Mouse (Mus musculus) megakaryocyte, embryonic 14.5 days (primary cell): ENCODE data around the gene Psmd8. TPM values are rescaled to one million over a fixed set of nuclear protein-coding genes. Genes with fewer than 3 reads are reported as not detected.
A peak's percentile ranks its signal among the peaks of the same experiment; 100 is the strongest.
"Not testable (repeated sequence)": the region's sequence is repeated elsewhere in the genome, so short reads cannot be mapped to it uniquely, and the experiment has no call there.

Experiments
- H3K27me3 ChIP-seq: replicated peaks from 2 replicates; pipeline ENCODE3; 2012; ENCODE audit warnings: inconsistent platforms
- H3K36me3 ChIP-seq: replicated peaks from 2 replicates; pipeline ENCODE3; 2012; ENCODE audit warnings: low read length, inconsistent platforms, mixed read lengths
- H3K4me1 ChIP-seq: 2 replicates; pipeline ENCODE4 v1.6.1; 2012; ENCODE audit warnings: inconsistent platforms
- H3K4me3 ChIP-seq: replicated peaks from 2 replicates; pipeline ENCODE3; 2012; ENCODE audit warnings: moderate library complexity, mild to moderate bottlenecking, inconsistent platforms
- H3K9me3 ChIP-seq: 2 replicates; pipeline ENCODE4 v1.6.1; 2012; ENCODE audit warnings: inconsistent platforms
- FLI1 ChIP-seq: IDR thresholded peaks from 2 replicates; pipeline ENCODE4 v1.6.1; 2012; ENCODE audit warnings: low read length, inconsistent platforms, mixed read lengths
- GATA1 ChIP-seq: IDR thresholded peaks from 3 replicates; pipeline ENCODE4 v1.6.1; 2012; ENCODE audit warnings: mixed read lengths, low read length, inconsistent platforms, borderline replicate concordance
- polyA plus RNA-seq: library from polyadenylated mRNA; stranded (reverse); fragments of >175 nt; gene quantifications from 2 replicates; pipeline ENCODE4 v1.2.3, GENCODE M21; 2012; ENCODE audit warnings: low replicate concordance; ENCODE audit not compliant: insufficient read depth

Psmd8 gene
- polyA plus RNA-seq = 131 and 177 TPM in 2 replicates

DNA sequence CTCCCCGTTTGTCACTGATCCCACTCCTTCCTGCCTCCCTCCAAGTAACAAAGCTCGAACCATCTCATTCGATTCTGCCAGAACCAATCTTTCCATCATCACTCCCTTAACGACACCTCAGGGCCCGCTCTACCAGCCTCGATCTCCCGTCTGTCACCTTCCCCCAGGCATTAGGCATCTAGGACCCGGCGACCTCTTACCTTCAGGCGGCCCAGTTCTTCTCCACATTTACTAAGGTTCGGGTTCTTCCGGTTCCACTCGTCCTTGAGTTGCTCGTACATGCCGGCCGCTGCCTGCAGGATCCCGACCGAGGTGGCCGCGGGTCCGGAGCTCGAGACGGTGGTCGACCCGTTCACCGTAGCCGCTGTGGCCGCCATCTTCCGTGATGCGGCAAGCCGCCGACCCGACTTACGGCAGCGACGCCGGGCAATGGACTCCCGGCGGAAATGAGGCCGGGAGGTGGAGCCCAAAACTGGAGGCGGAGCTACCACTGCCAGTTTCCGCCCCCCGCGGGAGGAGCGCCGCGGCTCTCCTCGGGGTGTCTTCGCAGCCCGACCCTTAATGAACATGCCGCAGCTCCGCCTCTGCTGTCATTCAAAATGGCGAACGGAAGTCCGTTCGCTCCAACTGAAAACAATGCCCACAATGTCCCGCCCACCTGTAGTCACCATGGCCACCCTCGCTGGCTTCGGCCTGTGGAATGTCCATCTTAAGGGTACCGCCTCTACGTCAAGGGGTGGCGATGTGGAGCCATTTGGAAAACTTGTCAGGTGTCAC lies at the start of gene Psmd8:
Gene Psmd8 (minus strand): TSS at position 625 of the 777 bp plus-strand sequence.
- H3K27me3 ChIP-seq = no peaks in the 10 kb centered on the region
- peak within 1 kb of the TSS; percentile 95 for H3K4me3 ChIP-seq
- H3K4me1 ChIP-seq = peaks cover 38% of the 10 kb centered on the region
- H3K9me3 ChIP-seq = no peaks in the 10 kb centered on the region
- TF ChIP-seq FLI1 (peak; percentile 71), GATA1 (no peak)
- H3K36me3 ChIP-seq = peaks cover 35% of the 10 kb centered on the region

DNA sequence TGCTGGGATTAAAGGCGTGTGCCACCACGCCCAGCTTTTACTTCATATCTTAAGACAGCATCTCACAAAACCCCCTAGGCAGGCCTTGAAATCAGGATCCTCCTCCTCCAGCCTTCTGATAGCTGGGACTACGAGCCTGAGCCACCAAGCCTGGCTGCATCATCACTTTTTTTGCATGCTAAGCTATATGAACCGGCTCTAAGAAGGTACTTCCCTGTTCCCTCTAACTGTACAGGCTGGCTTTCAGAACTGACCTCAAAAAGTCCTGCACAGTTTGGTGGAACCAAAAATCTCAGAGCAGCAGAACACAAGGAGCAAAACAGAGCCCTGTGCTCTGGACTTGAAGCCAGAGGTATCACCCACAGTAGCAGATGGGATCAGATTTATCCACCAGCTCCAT lies 47.7 kb upstream of the Psmd8 start:
- Histone ChIP-seq H3K4me3 (no peak overlapping the region), H3K27me3 (no peaks in the 10 kb centered on the region), H3K9me3 (no peaks in the 10 kb centered on the region), H3K4me1 (peaks cover 83% of the 10 kb centered on the region), H3K36me3 (peaks cover 71% of the 10 kb centered on the region)
- no peak for TF ChIP-seq GATA1
- TF ChIP-seq FLI1 = no peak

DNA sequence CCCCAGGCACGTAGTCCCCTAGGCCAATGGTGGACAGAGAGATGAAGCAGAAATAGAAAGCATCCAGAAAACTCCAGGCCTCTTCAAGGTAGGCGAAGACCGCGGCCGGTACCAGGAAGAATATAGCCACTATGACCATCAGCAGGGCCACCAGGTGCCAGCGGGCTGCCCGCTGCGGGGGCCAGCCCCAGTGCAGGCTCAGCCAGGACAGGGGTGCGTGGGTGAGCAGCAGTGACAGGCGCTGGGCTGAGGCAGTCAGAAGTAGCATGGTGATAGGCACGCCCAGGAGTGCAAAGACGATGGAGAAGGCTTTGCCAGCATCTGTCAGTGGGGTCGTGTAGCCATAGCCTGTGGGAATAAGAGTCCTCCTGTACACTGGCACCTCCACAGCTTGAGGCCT lies 45.0 kb upstream of the Psmd8 start:
- H3K4me3 ChIP-seq = no peak overlapping the region
- no peaks in the 10 kb centered on the region for H3K27me3 ChIP-seq
- peaks cover 59% of the 10 kb centered on the region for H3K4me1 ChIP-seq
- peaks cover 95% of the 10 kb centered on the region for H3K36me3 ChIP-seq
- peaks cover 16% of the 10 kb centered on the region for H3K9me3 ChIP-seq
- no peak for TF ChIP-seq GATA1
- no peak for TF ChIP-seq FLI1

DNA sequence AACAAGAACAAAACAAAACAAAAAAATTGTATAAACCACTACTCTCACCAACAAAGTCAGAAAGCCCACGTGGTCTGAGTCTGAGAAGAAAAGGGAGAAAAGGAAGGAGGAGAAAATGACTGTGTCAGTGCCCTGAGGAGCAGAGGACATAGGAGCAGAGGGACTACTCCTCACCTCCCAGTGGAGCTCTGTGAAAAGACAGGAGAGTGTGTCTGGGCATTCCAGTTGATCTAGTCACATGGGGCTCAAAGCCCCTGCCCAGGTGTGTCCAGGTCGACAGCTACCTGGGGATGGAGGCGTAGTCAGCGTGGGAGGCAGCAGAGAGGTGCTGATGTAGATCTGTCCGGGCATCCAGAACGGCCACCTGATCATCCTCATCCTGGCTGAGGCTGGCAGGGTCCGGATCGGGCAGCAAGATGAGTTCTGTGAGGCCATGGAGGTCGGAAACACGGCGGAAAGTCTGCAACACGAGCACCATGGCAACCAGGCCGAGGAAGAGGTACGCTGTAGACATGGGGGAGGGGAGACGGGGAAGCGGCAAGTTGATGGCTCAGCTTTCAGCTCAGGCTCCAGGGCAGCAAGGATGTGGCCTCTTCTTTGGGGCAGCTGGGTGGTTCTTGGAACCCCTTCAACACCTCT lies 44.4 kb upstream of the Psmd8 start:
- H3K27me3 ChIP-seq = no peaks in the 10 kb centered on the region
- peaks cover 22% of the 10 kb centered on the region for H3K9me3 ChIP-seq
- H3K4me3 ChIP-seq = no peak overlapping the region
- peaks cover 96% of the 10 kb centered on the region for H3K36me3 ChIP-seq
- TF ChIP-seq FLI1 = no peak
- no peak for TF ChIP-seq GATA1
- H3K4me1 ChIP-seq = peaks cover 52% of the 10 kb centered on the region

DNA sequence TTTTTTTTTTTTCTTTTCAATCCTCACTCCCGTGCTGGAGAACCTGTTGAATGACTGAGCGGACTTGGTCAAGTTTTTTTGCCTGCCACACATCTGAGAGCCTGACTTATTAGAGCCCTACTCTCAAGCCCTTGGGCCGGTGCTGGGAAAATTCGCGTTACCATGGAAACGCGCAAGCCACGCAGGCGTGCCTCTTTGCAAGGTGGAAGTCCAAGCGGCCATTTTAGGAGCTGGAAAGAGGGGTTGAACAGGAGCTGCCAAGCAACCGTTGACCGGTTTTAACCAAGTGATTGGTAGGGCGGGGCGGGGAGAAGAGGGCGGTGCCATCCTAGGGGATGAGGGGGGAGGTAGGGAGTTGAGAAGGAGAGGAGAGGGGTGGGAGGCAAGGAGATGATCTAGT lies 34.3 kb upstream of the Psmd8 start:
- Histone ChIP-seq H3K4me1 (peaks cover 25% of the 10 kb centered on the region), H3K36me3 (peaks cover 46% of the 10 kb centered on the region), H3K9me3 (peaks cover 64% of the 10 kb centered on the region), H3K27me3 (no peaks in the 10 kb centered on the region), H3K4me3 (no peak overlapping the region)
- TF ChIP-seq FLI1 (no peak), GATA1 (no peak)

DNA sequence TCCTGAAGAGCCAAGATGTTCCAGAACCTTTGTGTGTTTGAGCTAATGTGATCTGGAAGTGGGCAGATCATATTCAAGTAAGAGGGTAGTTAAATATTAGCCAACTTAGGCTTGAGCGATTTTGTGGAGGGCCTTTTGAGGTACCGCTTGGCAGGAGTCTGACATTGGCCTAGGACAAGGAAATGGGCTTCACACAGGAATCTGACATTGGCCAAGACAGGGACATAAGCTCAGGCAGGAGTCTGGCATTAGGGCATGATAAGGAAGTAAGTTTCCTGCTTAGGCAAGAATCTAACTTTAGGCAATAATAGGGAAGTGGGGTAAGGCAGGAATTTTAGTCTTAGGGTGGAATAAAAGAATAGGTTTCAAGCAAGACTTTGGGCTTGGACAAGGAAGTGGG lies 33.7 kb upstream of the Psmd8 start:
- Histone ChIP-seq H3K4me1 (peaks cover 29% of the 10 kb centered on the region), H3K27me3 (no peaks in the 10 kb centered on the region), H3K4me3 (no peak overlapping the region), H3K36me3 (peaks cover 40% of the 10 kb centered on the region), H3K9me3 (peaks cover 58% of the 10 kb centered on the region)
- TF ChIP-seq GATA1 = no peak
- no peak for TF ChIP-seq FLI1

DNA sequence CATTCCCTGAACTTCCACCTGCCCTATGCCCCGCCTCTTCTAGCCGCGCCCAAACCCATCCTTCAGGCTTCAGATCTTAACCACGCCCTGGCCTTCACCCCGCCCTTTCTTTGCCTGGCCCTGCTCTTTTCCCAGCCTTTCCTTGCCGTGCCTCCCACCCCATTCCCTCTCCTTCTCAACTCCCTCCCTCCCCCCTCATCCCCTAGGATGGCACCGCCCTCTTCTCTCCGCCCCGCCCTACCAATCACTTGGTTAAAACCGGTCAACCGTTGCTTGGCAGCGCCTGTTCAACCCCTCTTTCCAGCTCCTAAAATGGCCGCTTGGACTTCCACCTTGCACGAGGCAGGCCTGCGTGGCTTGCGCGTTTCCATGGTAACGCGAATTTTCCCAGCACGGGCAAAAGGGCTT lies 33.2 kb upstream of the Psmd8 start, which contains the start of gene Catsperg1:
Gene Catsperg1 (minus strand): TSS at position 361 of the 408 bp plus-strand sequence.
- H3K4me3 ChIP-seq = no peak within 1 kb of the TSS
- no peaks in the 10 kb centered on the region for H3K27me3 ChIP-seq
- peaks cover 53% of the 10 kb centered on the region for H3K9me3 ChIP-seq
- H3K4me1 ChIP-seq = peaks cover 32% of the 10 kb centered on the region
- no peak for TF ChIP-seq FLI1
- no peak for TF ChIP-seq GATA1
- peaks cover 35% of the 10 kb centered on the region for H3K36me3 ChIP-seq

DNA sequence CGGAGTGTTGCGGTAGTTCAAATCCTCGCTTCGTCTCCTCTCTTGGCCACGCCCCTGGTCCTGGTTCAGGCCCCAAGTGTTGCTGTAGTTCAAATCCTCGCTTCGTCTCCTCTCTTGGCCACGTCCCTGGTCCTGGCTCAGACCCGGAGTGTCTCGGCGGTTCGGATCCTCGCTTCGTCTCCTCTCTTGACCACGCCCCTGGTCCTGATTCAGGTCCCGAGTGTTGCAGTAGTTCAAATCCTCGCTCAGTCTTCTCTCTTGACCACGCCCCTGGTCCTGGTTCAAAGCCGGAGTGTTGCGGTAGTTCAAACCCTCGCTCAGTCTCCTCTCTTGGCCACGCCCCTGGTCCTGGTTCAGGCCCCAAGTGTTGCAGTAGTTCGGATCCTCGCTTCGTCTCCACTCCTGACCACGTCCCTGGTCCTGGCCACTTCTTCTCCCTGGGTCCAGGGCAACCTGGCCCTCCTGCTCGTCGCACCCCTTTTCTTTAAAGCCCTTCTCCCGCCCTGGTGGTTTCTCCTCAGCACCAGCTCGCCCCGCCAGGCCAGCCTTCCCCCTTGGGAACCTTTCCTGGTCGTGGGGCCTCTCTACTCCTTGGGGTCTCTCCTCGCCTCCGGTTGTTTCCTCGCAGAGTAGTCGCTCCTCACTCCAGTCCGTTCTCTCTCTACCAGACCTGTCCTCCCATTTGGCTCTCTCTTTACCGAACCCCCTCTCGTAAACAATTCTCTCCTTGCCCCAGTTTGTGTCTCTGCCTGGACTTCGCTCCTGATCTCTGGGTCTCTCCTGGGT lies 32.5 kb upstream of the Psmd8 start:
- not testable (repeated sequence) for H3K27me3 ChIP-seq, H3K4me3 ChIP-seq
- peaks cover 48% of the 10 kb centered on the region for H3K9me3 ChIP-seq
- H3K4me1 ChIP-seq = peaks cover 32% of the 10 kb centered on the region
- peaks cover 30% of the 10 kb centered on the region for H3K36me3 ChIP-seq

DNA sequence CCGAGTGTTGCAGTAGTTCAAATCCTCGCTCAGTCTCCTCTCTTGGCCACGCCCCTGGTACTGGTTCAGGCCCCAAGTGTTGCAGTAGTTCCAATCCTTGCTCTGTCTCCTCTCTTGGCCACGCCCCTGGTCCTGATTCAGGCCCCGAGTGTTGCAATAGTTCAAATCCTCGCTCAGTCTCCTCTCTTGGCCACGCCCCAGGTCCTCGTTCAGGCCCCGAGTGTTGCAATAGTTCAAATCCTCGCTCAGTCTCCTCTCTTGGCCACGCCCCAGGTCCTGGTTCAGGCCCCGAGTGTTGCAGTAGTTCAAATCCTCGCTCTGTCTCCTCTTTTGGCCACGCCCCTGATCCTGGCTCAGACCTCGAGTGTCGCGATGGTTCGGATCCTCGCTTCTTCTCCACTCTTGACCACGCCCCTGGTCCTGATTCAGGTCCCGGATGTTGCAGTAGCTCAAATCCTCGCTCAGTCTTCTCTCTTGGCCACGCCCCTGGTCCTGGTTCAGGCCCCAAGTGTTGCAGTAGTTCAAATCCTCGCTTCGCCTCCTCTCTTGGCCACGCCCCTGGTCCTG lies 31.8 kb upstream of the Psmd8 start:
- Histone ChIP-seq H3K9me3 (peaks cover 41% of the 10 kb centered on the region), H3K4me3 (peak overlapping the region; percentile 93), H3K27me3 (no peaks in the 10 kb centered on the region), H3K4me1 (peaks cover 32% of the 10 kb centered on the region), H3K36me3 (peaks cover 23% of the 10 kb centered on the region)
- no peak for TF ChIP-seq GATA1
